24 mouse cellular contexts compared by ENCODE assay signal in the genomic region with DNA sequence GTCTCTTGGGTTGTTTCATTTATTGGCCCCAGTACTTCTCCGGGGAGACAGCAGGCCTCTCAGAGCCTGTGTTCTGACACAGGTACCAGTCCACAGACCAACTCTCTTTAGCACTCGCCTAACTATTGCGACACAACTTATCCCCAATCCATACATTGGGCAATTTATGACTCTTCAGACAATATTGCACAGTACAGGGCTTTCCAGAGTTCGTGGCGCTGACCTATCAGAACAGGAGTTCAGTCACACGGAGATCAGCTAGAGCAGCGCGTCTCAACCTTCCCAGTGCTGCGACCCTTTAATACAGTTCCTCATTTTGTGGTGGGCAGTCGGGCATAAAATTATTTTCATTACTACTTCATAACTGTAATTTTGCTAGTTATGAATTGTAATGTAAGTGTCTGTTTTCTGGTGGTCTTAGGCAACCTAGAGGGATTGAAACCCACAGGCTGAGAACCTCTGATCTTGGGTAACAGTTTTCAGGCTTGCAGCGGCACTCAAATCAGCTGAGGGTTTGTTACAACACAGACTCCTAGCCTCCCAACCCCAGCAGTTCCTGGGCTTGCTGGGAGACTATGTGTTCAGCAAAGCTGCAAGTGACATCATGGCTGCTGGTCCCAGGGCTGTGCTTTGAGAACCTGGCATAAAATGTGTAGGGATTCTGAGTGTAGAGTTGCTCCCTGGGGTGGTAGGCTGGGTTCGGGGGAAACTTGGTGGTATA. TPM values are rescaled to one million over a fixed set of nuclear protein-coding genes. Genes with fewer than 3 reads are reported as not detected.
DNase-seq lines count a peak whose midpoint lies in the region; ATAC-seq and TF ChIP-seq lines count a peak whose summit lies in the region.
"Had no signal": no experiment of that assay in that cellular context is flagged by ENCODE, and none has a peak within 500 bp of the region (broad histone marks: within the 10 kb centered on the region; RNA-seq: fewer than 3 reads in every experiment).

No protein-coding gene starts in this region.

- 85% methylated on average over 12 of the region's 12 CpGs for WGBS in kidney, embryonic 15.5 days
- 81% methylated on average over 12 of the region's 12 CpGs for WGBS in kidney, embryonic 14.5 days
- 92% methylated on average over 12 of the region's 12 CpGs for WGBS in midbrain, embryonic 11.5 days
- 91% methylated on average over 12 of the region's 12 CpGs for WGBS in midbrain, postnatal 0 days
- WGBS in liver, embryonic 15.5 days (ENCODE audit: insufficient replicate concordance), result 50% methylated on average over 12 of the region's 12 CpGs
- 88% methylated on average over 12 of the region's 12 CpGs for WGBS in hindbrain, embryonic 12.5 days

- peak; percentile 83 for DNase-seq in midbrain, embryonic 11.5 days (ENCODE audit: low spot score, missing footprints)
- DNase-seq in midbrain, postnatal 0 days (ENCODE audit: low spot score), result no peak
- no peak for DNase-seq in adrenal gland, postnatal 10 days
- DNase-seq: cerebellum, adult 2 months; cerebellum, postnatal 25 days; embryo, embryonic 11 days; heart, postnatal 10 days; left cerebral cortex, postnatal 4 days; right cerebral cortex, postnatal 4 days; thymus, postnatal 14 days had no signal

- H3K4me1 ChIP-seq in kidney, embryonic 15.5 days, result peaks cover 47% of the 10 kb centered on the region
- peaks cover 32% of the 10 kb centered on the region for H3K4me1 ChIP-seq in kidney, embryonic 14.5 days (ENCODE audit: control insufficient read depth, insufficient read depth, low read length)
- peaks cover 29% of the 10 kb centered on the region for H3K4me1 ChIP-seq in midbrain, embryonic 11.5 days (ENCODE audit: control insufficient read depth, insufficient read depth, low read length)
- peaks cover 10% of the 10 kb centered on the region; the same call in 1 of the 2 replicates for H3K4me1 ChIP-seq in midbrain, postnatal 0 days (ENCODE audit: insufficient read depth, low read length)
- peaks cover 28% of the 10 kb centered on the region for H3K4me1 ChIP-seq in liver, embryonic 15.5 days (replicated peaks)
- peaks cover 46% of the 10 kb centered on the region for H3K4me1 ChIP-seq in hindbrain, embryonic 12.5 days

- H3K36me3 ChIP-seq in kidney, embryonic 15.5 days, result no peaks in the 10 kb centered on the region
- no peaks in the 10 kb centered on the region for H3K36me3 ChIP-seq in kidney, embryonic 14.5 days (ENCODE audit: control insufficient read depth, insufficient read depth, low read length)
- no peaks in the 10 kb centered on the region for H3K36me3 ChIP-seq in midbrain, embryonic 11.5 days (ENCODE audit: control insufficient read depth, insufficient read depth, low read length)
- no peaks in the 10 kb centered on the region for H3K36me3 ChIP-seq in midbrain, postnatal 0 days (ENCODE audit: insufficient read depth, low read length)
- H3K36me3 ChIP-seq in liver, embryonic 15.5 days (replicated peaks), result no peaks in the 10 kb centered on the region
- no peaks in the 10 kb centered on the region for H3K36me3 ChIP-seq in hindbrain, embryonic 12.5 days
- H3K36me3 ChIP-seq: G1E; heart, embryonic 12.5 days; hindbrain, embryonic 13.5 days; limb, embryonic 15.5 days; midbrain, embryonic 15.5 days; neural tube, embryonic 13.5 days had no signal

- TF ChIP-seq CTCF in midbrain, postnatal 0 days (IDR thresholded peaks at IDR 0.05), result no peak

- no peaks in the 10 kb centered on the region for H3K9me3 ChIP-seq in kidney, embryonic 15.5 days (replicated peaks)
- no peaks in the 10 kb centered on the region for H3K9me3 ChIP-seq in kidney, embryonic 14.5 days (ENCODE audit: control insufficient read depth, low read length)
- no peaks in the 10 kb centered on the region for H3K9me3 ChIP-seq in midbrain, embryonic 11.5 days (ENCODE audit: control insufficient read depth, low read length)
- H3K9me3 ChIP-seq in midbrain, postnatal 0 days (ENCODE audit: low read length), result no peaks in the 10 kb centered on the region
- no peaks in the 10 kb centered on the region for H3K9me3 ChIP-seq in liver, embryonic 15.5 days (replicated peaks)
- no peaks in the 10 kb centered on the region for H3K9me3 ChIP-seq in hindbrain, embryonic 12.5 days (replicated peaks)
- H3K9me3 ChIP-seq: heart, embryonic 12.5 days; hindbrain, embryonic 13.5 days; limb, embryonic 15.5 days; midbrain, embryonic 15.5 days; neural tube, embryonic 13.5 days had no signal

- peak overlapping the region; percentile 89; the same call in 1 of the 2 replicates for H3K27ac ChIP-seq in kidney, embryonic 15.5 days
- no peak overlapping the region for H3K27ac ChIP-seq in kidney, embryonic 14.5 days (ENCODE audit: low read depth, low read length)
- H3K27ac ChIP-seq in midbrain, embryonic 11.5 days (ENCODE audit: low read depth, low read length), result no peak overlapping the region
- H3K27ac ChIP-seq in midbrain, postnatal 0 days (ENCODE audit: low read depth, low read length), result no peak overlapping the region
- peak overlapping the region; percentile 64; the same call in 1 of the 2 replicates for H3K27ac ChIP-seq in liver, embryonic 15.5 days (replicated peaks)
- H3K27ac ChIP-seq in hindbrain, embryonic 12.5 days, result no peak overlapping the region
- H3K27ac ChIP-seq: limb, embryonic 15.5 days; midbrain, embryonic 15.5 days had no signal

- ATAC-seq in kidney, embryonic 15.5 days (replicated peaks; ENCODE audit: low FRiP score), result no peak
- ATAC-seq in kidney, embryonic 14.5 days (ENCODE audit: low FRiP score, low TSS enrichment), result no peak
- ATAC-seq in midbrain, embryonic 11.5 days (ENCODE audit: low FRiP score), result no peak
- ATAC-seq in midbrain, postnatal 0 days (ENCODE audit: low FRiP score), result no peak
- peak; percentile 49 for ATAC-seq in liver, embryonic 15.5 days (ENCODE audit: insufficient read depth)
- no peak for ATAC-seq in hindbrain, embryonic 12.5 days (ENCODE audit: low FRiP score)
- ATAC-seq: forebrain, embryonic 14.5 days; inflammation-experienced regulatory T-cells, adult 6 months; midbrain, embryonic 15.5 days; Patski had no signal

- no peaks in the 10 kb centered on the region for H3K27me3 ChIP-seq in kidney, embryonic 15.5 days
- H3K27me3 ChIP-seq in kidney, embryonic 14.5 days (ENCODE audit: control insufficient read depth, insufficient read depth, low read length), result no peaks in the 10 kb centered on the region
- H3K27me3 ChIP-seq in midbrain, embryonic 11.5 days (ENCODE audit: control insufficient read depth, insufficient read depth, low read length), result no peaks in the 10 kb centered on the region
- H3K27me3 ChIP-seq in midbrain, postnatal 0 days (ENCODE audit: insufficient read depth, low read length), result no peaks in the 10 kb centered on the region
- no peaks in the 10 kb centered on the region for H3K27me3 ChIP-seq in liver, embryonic 15.5 days
- H3K27me3 ChIP-seq in hindbrain, embryonic 12.5 days, result peaks cover 5% of the 10 kb centered on the region; the same call in 1 of the 2 replicates
- H3K27me3 ChIP-seq: heart, embryonic 12.5 days; hindbrain, embryonic 13.5 days; limb, embryonic 15.5 days; midbrain, embryonic 15.5 days; neural tube, embryonic 13.5 days; Patski had no signal

- no peak overlapping the region for H3K9ac ChIP-seq in kidney, embryonic 15.5 days
- H3K9ac ChIP-seq in kidney, embryonic 14.5 days (ENCODE audit: low read depth, low read length), result no peak overlapping the region
- no peak overlapping the region for H3K9ac ChIP-seq in midbrain, embryonic 11.5 days (ENCODE audit: low read length)
- no peak overlapping the region for H3K9ac ChIP-seq in midbrain, postnatal 0 days (replicated peaks; ENCODE audit: low read length, poor library complexity, severe bottlenecking)
- no peak overlapping the region for H3K9ac ChIP-seq in liver, embryonic 15.5 days
- no peak overlapping the region for H3K9ac ChIP-seq in hindbrain, embryonic 12.5 days
- H3K9ac ChIP-seq: heart, embryonic 12.5 days; hindbrain, embryonic 13.5 days; limb, embryonic 15.5 days; midbrain, embryonic 15.5 days; neural tube, embryonic 13.5 days had no signal

- no peak overlapping the region for H3K4me3 ChIP-seq in kidney, embryonic 15.5 days (replicated peaks)
- no peak overlapping the region for H3K4me3 ChIP-seq in kidney, embryonic 14.5 days (ENCODE audit: low read length)
- no peak overlapping the region for H3K4me3 ChIP-seq in midbrain, embryonic 11.5 days (ENCODE audit: low read depth, low read length)
- no peak overlapping the region for H3K4me3 ChIP-seq in midbrain, postnatal 0 days (ENCODE audit: low read depth, low read length)
- no peak overlapping the region for H3K4me3 ChIP-seq in liver, embryonic 15.5 days (replicated peaks)
- H3K4me3 ChIP-seq in hindbrain, embryonic 12.5 days, result no peak overlapping the region
- H3K4me3 ChIP-seq: heart, embryonic 12.5 days; hindbrain, embryonic 13.5 days; limb, embryonic 15.5 days; midbrain, embryonic 15.5 days; myocyte; neural tube, embryonic 13.5 days had no signal

- no peak overlapping the region for H3K4me2 ChIP-seq in kidney, embryonic 15.5 days
- no peak overlapping the region for H3K4me2 ChIP-seq in kidney, embryonic 14.5 days (replicated peaks; ENCODE audit: low read depth, low read length)
- H3K4me2 ChIP-seq in midbrain, embryonic 11.5 days, result no peak overlapping the region
- H3K4me2 ChIP-seq in midbrain, postnatal 0 days (ENCODE audit: low read depth, low read length, poor library complexity, severe bottlenecking), result no peak overlapping the region
- no peak overlapping the region; the same call in 1 of the 2 replicates for H3K4me2 ChIP-seq in liver, embryonic 15.5 days
- H3K4me2 ChIP-seq in hindbrain, embryonic 12.5 days (replicated peaks), result no peak overlapping the region
- H3K4me2 ChIP-seq: heart, embryonic 12.5 days; hindbrain, embryonic 13.5 days; limb, embryonic 15.5 days; midbrain, embryonic 15.5 days; neural tube, embryonic 13.5 days had no signal

RNA-seq across cellular contexts. Expression of a gene that starts 26.0 kb away (rescaled TPM):
- 76.5 and 80.9 TPM in 2 replicates for polyA plus RNA-seq in kidney, embryonic 15.5 days (2015; fragmentation: Nextera tagmentation; extraction: Ambion mirVana)
- polyA plus RNA-seq in kidney, embryonic 14.5 days (2014; fragmentation: Nextera tagmentation; extraction: Ambion mirVana), result 36.7 and 72.9 TPM in 2 replicates
- polyA plus RNA-seq in midbrain, embryonic 11.5 days (2014; fragmentation: Nextera tagmentation; extraction: Ambion mirVana), result 37.6 and 40.8 TPM in 2 replicates
- 94.4 and 106 TPM in 2 replicates for total RNA-seq in midbrain, postnatal 0 days (2014; rRNA removed)
- 46.8 and 51.7 TPM in 2 replicates for polyA plus RNA-seq in midbrain, postnatal 0 days (2015; fragmentation: Nextera tagmentation; extraction: Ambion mirVana)
- polyA plus RNA-seq in liver, embryonic 15.5 days (2015; fragmentation: Nextera tagmentation; extraction: Ambion mirVana), result 10.3 and 13.4 TPM in 2 replicates
- total RNA-seq in adrenal gland, postnatal 10 days (2021), result 10 to 100 TPM; 25.4 to 34.8 TPM
- 56.5 and 59.0 TPM in 2 replicates for polyA plus RNA-seq in hindbrain, embryonic 12.5 days (2016; fragmentation: Nextera tagmentation; extraction: Ambion mirVana)
- polyA plus RNA-seq: G1E had no signal

Comparison
In these comparisons a context has a peak if more than half of its experiments do, and no peak if none do; other contexts are left out.
1. H3K27ac ChIP-seq: peak in kidney, embryonic 15.5 days (single experiment) and liver, embryonic 15.5 days (single experiment); none in kidney, embryonic 14.5 days (single experiment), midbrain, embryonic 11.5 days (single experiment), midbrain, postnatal 0 days (single experiment) and hindbrain, embryonic 12.5 days (single experiment).